Mouse (Mus musculus) frontal cortex, postnatal 14 days (tissue): ENCODE data around the gene Gm14308.
"Not testable (repeated sequence)": the region's sequence is repeated elsewhere in the genome, so short reads cannot be mapped to it uniquely, and the experiment has no call there.

Source experiments
- DNase-seq, 2 experiments: peaks; one replicate each; pipeline ENCODE4 v3.0.0; 2022; ENCODE audit warnings: low spot score in 2 of 2

Gm14308 gene

GRCm38 (mm10) chr2:176636244-176636643 is at the start of gene Gm14308:
TSS of gene Gm14308 (minus strand) at chr2:176636344.
- DNase-seq, result not testable (repeated sequence)

- not testable (repeated sequence) for DNase-seq
Measured at GRCm38 (mm10) chr2:176670222-176670621, 34.1 kb upstream of the Gm14308 start, which contains the start of gene Zfp973. TSS of gene Zfp973 (plus strand) at chr2:176670522.
